Mouse (Mus musculus): ENCODE data around the gene Treh. TPM values are rescaled to one million over a fixed set of nuclear protein-coding genes. Genes with fewer than 3 reads are reported as not detected.

Treh gene
- polyA plus RNA-seq, 1 experiment = 0.02 TPM

- Histone ChIP-seq H3K36me3 (ENCODE audit: control insufficient read depth, insufficient read depth) (no peaks in the 10 kb centered on the region), H3K4me2 (ENCODE audit: low read depth) (no peak overlapping the region)
These were observed 6.5 kb downstream of the Treh start for GRCm38 (mm10) chr9:44679565-44679964.

GRCm38 (mm10) chr9:44683046-44683445 lies 10.0 kb downstream of the Treh start:
- H3ac ChIP-seq (ENCODE audit: control insufficient read depth, insufficient read length) = no peak overlapping the region
- no peaks in the 10 kb centered on the region for H3K27me3 ChIP-seq (ENCODE audit: control insufficient read depth, insufficient read depth, insufficient read length)
- no peaks in the 10 kb centered on the region for H3K79me2 ChIP-seq (ENCODE audit: control insufficient read depth, insufficient read depth)
- TF ChIP-seq USF1 (IDR thresholded peaks at IDR 0.05; ENCODE audit: low read depth) (no peak), CEBPB (IDR thresholded peaks at IDR 0.05; ENCODE audit: insufficient read depth, poor library complexity, severe bottlenecking) (no peak), TCF12 (IDR thresholded peaks at IDR 0.05; ENCODE audit: insufficient read depth, poor library complexity, severe bottlenecking) (no peak), MYOG (IDR thresholded peaks at IDR 0.05; ENCODE audit: control insufficient read depth in 1 of 3, insufficient read depth in 1 of 3, insufficient read length in 2 of 3, low read depth in 2 of 3) (no peak), POLR2A (IDR thresholded peaks at IDR 0.05; ENCODE audit: insufficient read length, low read depth) (no peak), POLR2AphosphoS2 (IDR thresholded peaks at IDR 0.05; ENCODE audit: insufficient read length, low read depth) (no peak), REST (IDR thresholded peaks at IDR 0.05; ENCODE audit: insufficient read depth, insufficient read length) (no peak), TCF3 (IDR thresholded peaks at IDR 0.05; ENCODE audit: insufficient read length, low read depth) (no peak), SRF (IDR thresholded peaks at IDR 0.05; ENCODE audit: control insufficient read depth, insufficient read length, low read depth) (no peak), MYOD1 (IDR thresholded peaks at IDR 0.05; ENCODE audit: control insufficient read depth in 1 of 3, insufficient read length in 2 of 3, low read depth in 2 of 3) (no peak), MAX (IDR thresholded peaks at IDR 0.05; ENCODE audit: low read depth) (no peak), E2F4 (IDR thresholded peaks at IDR 0.05; ENCODE audit: insufficient read depth) (no peak)
- no peak overlapping the region for H3K4me2 ChIP-seq (ENCODE audit: low read depth)
- no peaks in the 10 kb centered on the region for H3K36me3 ChIP-seq (ENCODE audit: control insufficient read depth, insufficient read depth)
- H3K4me3 ChIP-seq = no peak overlapping the region

More at GRCm38 (mm10) chr9:44679565-44679964, 6.5 kb downstream of the Treh start:
- Histone ChIP-seq H3K79me2 (ENCODE audit: control insufficient read depth, insufficient read depth) (no peaks in the 10 kb centered on the region), H3K4me3 (no peak overlapping the region), H3ac (ENCODE audit: control insufficient read depth, insufficient read length) (no peak overlapping the region), H3K27me3 (ENCODE audit: control insufficient read depth, insufficient read depth, insufficient read length) (no peaks in the 10 kb centered on the region)
- TF ChIP-seq REST (IDR thresholded peaks at IDR 0.05; ENCODE audit: insufficient read depth, insufficient read length) (no peak), MYOD1 (IDR thresholded peaks at IDR 0.05; ENCODE audit: control insufficient read depth in 1 of 3, insufficient read length in 2 of 3, low read depth in 2 of 3) (no peak), POLR2AphosphoS2 (IDR thresholded peaks at IDR 0.05; ENCODE audit: insufficient read length, low read depth) (no peak), MYOG (IDR thresholded peaks at IDR 0.05; ENCODE audit: control insufficient read depth in 1 of 3, insufficient read depth in 1 of 3, insufficient read length in 2 of 3, low read depth in 2 of 3) (no peak), CEBPB (IDR thresholded peaks at IDR 0.05; ENCODE audit: insufficient read depth, poor library complexity, severe bottlenecking) (no peak), E2F4 (IDR thresholded peaks at IDR 0.05; ENCODE audit: insufficient read depth) (no peak), USF1 (IDR thresholded peaks at IDR 0.05; ENCODE audit: low read depth) (no peak), POLR2A (IDR thresholded peaks at IDR 0.05; ENCODE audit: insufficient read length, low read depth) (no peak), TCF12 (IDR thresholded peaks at IDR 0.05; ENCODE audit: insufficient read depth, poor library complexity, severe bottlenecking) (no peak), TCF3 (IDR thresholded peaks at IDR 0.05; ENCODE audit: insufficient read length, low read depth) (no peak), SRF (IDR thresholded peaks at IDR 0.05; ENCODE audit: control insufficient read depth, insufficient read length, low read depth) (no peak), MAX (IDR thresholded peaks at IDR 0.05; ENCODE audit: low read depth) (no peak)

- Histone ChIP-seq H3ac (ENCODE audit: control insufficient read depth, insufficient read length) (no peak overlapping the region), H3K36me3 (ENCODE audit: control insufficient read depth, insufficient read depth) (no peaks in the 10 kb centered on the region)
- TF ChIP-seq MYOG (IDR thresholded peaks at IDR 0.05; ENCODE audit: control insufficient read depth in 1 of 3, insufficient read depth in 1 of 3, insufficient read length in 2 of 3, low read depth in 2 of 3) = no peak
- TF ChIP-seq E2F4 (IDR thresholded peaks at IDR 0.05; ENCODE audit: insufficient read depth) = no peak
- TF ChIP-seq REST (IDR thresholded peaks at IDR 0.05; ENCODE audit: insufficient read depth, insufficient read length) = no peak
- TF ChIP-seq TCF3 (IDR thresholded peaks at IDR 0.05; ENCODE audit: insufficient read length, low read depth) = no peak
These were observed 12.6 kb downstream of the Treh start for GRCm38 (mm10) chr9:44685346-44686330.

GRCm38 (mm10) chr9:44686638-44687037 lies 13.6 kb downstream of the Treh start:
- no peak overlapping the region for H3ac ChIP-seq (ENCODE audit: control insufficient read depth, insufficient read length)
- H3K79me2 ChIP-seq (ENCODE audit: control insufficient read depth, insufficient read depth) = no peaks in the 10 kb centered on the region
- H3K4me3 ChIP-seq = no peak overlapping the region
- H3K36me3 ChIP-seq (ENCODE audit: control insufficient read depth, insufficient read depth) = no peaks in the 10 kb centered on the region
- no peak for TF ChIP-seq REST (IDR thresholded peaks at IDR 0.05; ENCODE audit: insufficient read depth, insufficient read length)
- TF ChIP-seq CEBPB (IDR thresholded peaks at IDR 0.05; ENCODE audit: insufficient read depth, poor library complexity, severe bottlenecking) = no peak
- TF ChIP-seq MAX (IDR thresholded peaks at IDR 0.05; ENCODE audit: low read depth) = no peak
- no peak for TF ChIP-seq MYOG (IDR thresholded peaks at IDR 0.05; ENCODE audit: control insufficient read depth in 1 of 3, insufficient read depth in 1 of 3, insufficient read length in 2 of 3, low read depth in 2 of 3)
- no peak for TF ChIP-seq USF1 (IDR thresholded peaks at IDR 0.05; ENCODE audit: low read depth)
- TF ChIP-seq POLR2A (IDR thresholded peaks at IDR 0.05; ENCODE audit: insufficient read length, low read depth) = no peak
- no peaks in the 10 kb centered on the region for H3K27me3 ChIP-seq (ENCODE audit: control insufficient read depth, insufficient read depth, insufficient read length)
- no peak overlapping the region for H3K4me2 ChIP-seq (ENCODE audit: low read depth)

More at GRCm38 (mm10) chr9:44685346-44686330, 12.6 kb downstream of the Treh start:
- no peak overlapping the region for H3K4me2 ChIP-seq (ENCODE audit: low read depth)
- H3K4me3 ChIP-seq = no peak overlapping the region
- H3K79me2 ChIP-seq (ENCODE audit: control insufficient read depth, insufficient read depth) = no peaks in the 10 kb centered on the region
- H3K27me3 ChIP-seq (ENCODE audit: control insufficient read depth, insufficient read depth, insufficient read length) = no peaks in the 10 kb centered on the region

Measured in myocyte (in vitro differentiated cells).